Mouse (Mus musculus) hindbrain, embryonic 12.5 days (tissue): ENCODE data around the gene Rbx1. TPM values are rescaled to one million over a fixed set of nuclear protein-coding genes. Genes with fewer than 3 reads are reported as not detected.
A peak's percentile ranks its signal among the peaks of the same experiment; 100 is the strongest.
"Not testable (repeated sequence)": the region's sequence is repeated elsewhere in the genome, so short reads cannot be mapped to it uniquely, and the experiment has no call there.

Source experiments
- ATAC-seq: fragments of 200-750 bp; cut with Nextera tagmentation; 2 replicates; pipeline ENCODE4 v1.8.0; 2017; ENCODE audit warnings: moderate TSS enrichment; ENCODE audit not compliant: low FRiP score
- H3K27ac ChIP-seq: fragments of 300-500 bp; sonication (generic); 2 replicates; pipeline ENCODE4 v1.5.1; 2016; ENCODE audit warnings: mild to moderate bottlenecking
- H3K27me3 ChIP-seq: fragments of 300-500 bp; sonication (generic); 2 replicates; pipeline ENCODE4 v1.6.1; 2016; ENCODE audit warnings: mild to moderate bottlenecking
- H3K36me3 ChIP-seq: fragments of 300-500 bp; sonication (generic); 2 replicates; pipeline ENCODE4 v1.6.1; 2016; ENCODE audit warnings: mild to moderate bottlenecking
- H3K4me1 ChIP-seq: fragments of 300-500 bp; sonication (generic); 2 replicates; pipeline ENCODE4 v1.6.1; 2016
- H3K4me2 ChIP-seq: fragments of 300-500 bp; sonication (generic); replicated peaks from 2 replicates; pipeline ENCODE4 v1.6.1; 2016; ENCODE audit warnings: mild to moderate bottlenecking
- H3K4me3 ChIP-seq: fragments of 300-500 bp; sonication (generic); 2 replicates; pipeline ENCODE4 v1.5.1; 2016; ENCODE audit warnings: mild to moderate bottlenecking
- H3K9ac ChIP-seq: fragments of 300-500 bp; sonication (generic); 2 replicates; pipeline ENCODE4 v1.6.1; 2016; ENCODE audit warnings: mild to moderate bottlenecking, moderate library complexity
- H3K9me3 ChIP-seq: fragments of 300-500 bp; sonication (generic); replicated peaks from 2 replicates; pipeline ENCODE4 v1.6.1; 2016; ENCODE audit warnings: mild to moderate bottlenecking
- WGBS: fragments of 180-500 bp; shearing (Covaris S2); methylation state at CpG from one replicate; pipeline ENCODE4 v1.1.7; 2016; 5-methylcytosine and 5-hydroxymethylcytosine counted together
- polyA plus RNA-seq: library from polyadenylated mRNA; unstranded; fragments of >200 nt; fragmentation: Nextera tagmentation; extraction: Ambion mirVana; gene quantifications from 2 replicates; pipeline ENCODE4 v1.2.1, GENCODE M21; 2016

The Rbx1 gene
- 465 and 485 TPM in 2 replicates for polyA plus RNA-seq

DNA sequence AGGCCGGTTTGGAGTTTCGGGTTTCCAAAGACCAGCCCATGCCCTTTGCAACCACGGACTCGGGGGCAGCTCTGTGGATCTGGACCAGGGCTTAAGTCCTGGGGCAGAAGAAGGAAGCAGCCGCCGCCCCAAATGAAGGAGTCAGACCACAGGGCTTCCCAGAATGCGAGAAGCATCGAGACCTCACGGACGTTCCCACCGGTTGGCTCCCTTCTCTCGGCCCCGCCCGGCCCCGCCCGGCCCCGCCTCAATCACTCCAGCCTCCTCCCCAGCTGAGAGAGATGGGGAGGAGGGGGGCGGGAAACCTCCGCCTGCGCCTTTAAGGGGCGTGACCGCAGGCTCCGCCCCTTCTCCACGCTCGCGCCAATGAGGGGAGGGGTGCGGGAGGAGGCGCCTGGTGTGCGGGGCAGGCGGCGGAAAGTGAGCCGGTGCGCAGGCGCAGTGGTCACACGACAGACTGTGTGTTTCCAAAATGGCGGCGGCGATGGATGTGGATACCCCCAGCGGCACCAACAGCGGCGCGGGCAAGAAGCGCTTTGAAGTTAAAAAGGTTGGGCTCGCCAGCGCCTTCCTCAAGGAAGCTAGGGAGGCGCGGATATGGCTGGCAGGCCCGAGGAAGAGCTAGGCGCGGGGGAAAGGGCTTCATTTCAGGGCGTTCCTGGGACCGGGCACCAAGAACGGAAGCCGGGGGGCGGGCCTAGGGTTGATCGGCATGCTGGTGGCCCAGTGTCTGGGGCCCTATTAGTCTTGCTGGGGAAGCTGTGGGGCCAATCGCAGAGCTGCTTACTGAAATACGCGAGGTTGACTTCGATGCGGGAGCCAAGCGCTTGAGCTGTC is at the start of gene Rbx1:
Gene Rbx1, plus strand, starts transcription at position 396 of the 837 bp plus-strand sequence.
- WGBS, result under 1% methylated on average over 60 of the region's 62 CpGs
- peak; percentile 99 for ATAC-seq

DNA sequence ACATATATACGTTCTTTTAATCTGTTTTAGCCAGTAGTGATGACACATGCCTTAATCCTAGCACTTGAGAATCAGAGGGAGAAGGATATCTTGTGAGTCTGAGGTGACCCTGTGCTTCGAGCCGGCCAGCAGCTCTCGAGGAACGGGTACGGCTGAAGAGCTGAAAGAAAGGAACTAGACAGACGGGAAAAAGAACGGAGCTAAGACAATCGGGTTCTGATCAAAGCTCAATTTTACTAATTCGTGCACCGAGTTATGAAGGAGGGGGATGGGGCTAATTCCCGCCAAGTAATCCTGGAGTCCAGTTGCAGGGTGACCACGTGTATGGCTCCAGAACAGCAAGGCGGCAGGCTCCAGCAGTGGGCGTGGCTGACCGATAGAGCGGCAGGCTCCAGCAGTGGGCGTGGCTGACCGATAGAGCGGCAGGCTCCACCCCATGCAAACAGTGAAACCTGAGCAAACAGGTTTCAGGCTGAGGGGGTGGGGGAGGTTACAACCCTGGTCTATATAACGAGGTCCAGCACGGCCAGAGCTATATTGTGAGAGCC is 49.3 kb upstream of the Rbx1 start:
- not testable (repeated sequence) for H3K4me1 ChIP-seq, H3K27me3 ChIP-seq, H3K9me3 ChIP-seq, H3K9ac ChIP-seq, H3K36me3 ChIP-seq, H3K27ac ChIP-seq, ATAC-seq
- H3K4me2 ChIP-seq, result peak overlapping the region; percentile 40
- peak overlapping the region; percentile 14; the same call in 1 of the 2 replicates for H3K4me3 ChIP-seq
- 14% methylated on average over 22 of the region's 22 CpGs for WGBS

More for the DNA sequence above, at the start of gene Rbx1:
- Histone ChIP-seq H3K9ac (peak within 1 kb of the TSS; percentile 71), H3K9me3 (no peaks in the 10 kb centered on the region), H3K27me3 (no peaks in the 10 kb centered on the region), H3K4me2 (peak within 1 kb of the TSS; percentile 64), H3K4me1 (peaks cover 10% of the 10 kb centered on the region), H3K27ac (peak within 1 kb of the TSS; percentile 89), H3K36me3 (peaks cover 24% of the 10 kb centered on the region), H3K4me3 (peak within 1 kb of the TSS; percentile 52)

DNA sequence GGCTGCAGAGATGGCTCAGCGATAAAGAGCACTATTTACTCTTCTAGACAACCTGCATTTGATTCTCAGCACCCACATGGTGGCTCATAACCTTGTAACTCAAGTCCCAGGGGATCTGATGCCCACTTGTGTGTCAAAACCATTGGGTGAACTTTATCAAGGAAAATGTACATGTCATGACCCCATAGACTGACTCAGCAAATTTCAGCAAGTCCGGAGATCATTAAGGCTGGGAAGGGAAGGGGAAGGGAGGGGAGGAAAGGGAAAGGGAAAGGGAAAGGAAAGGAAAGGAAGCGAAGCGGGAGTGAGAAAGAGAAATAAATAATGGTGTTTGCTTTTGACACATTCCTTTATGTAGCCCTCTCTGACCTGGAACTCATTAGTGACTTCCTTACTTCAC is 48.0 kb upstream of the Rbx1 start:
- Histone ChIP-seq H3K27me3 (no peaks in the 10 kb centered on the region), H3K4me2 (no peak overlapping the region), H3K4me3 (no peak overlapping the region), H3K9me3 (no peaks in the 10 kb centered on the region), H3K4me1 (peaks cover 2% of the 10 kb centered on the region; the same call in 1 of the 2 replicates), H3K9ac (no peak overlapping the region), H3K27ac (no peak overlapping the region), H3K36me3 (no peaks in the 10 kb centered on the region)
- no peak for ATAC-seq
- 88% methylated on average over 4 of the region's 4 CpGs for whole genome bisulfite sequencing

DNA sequence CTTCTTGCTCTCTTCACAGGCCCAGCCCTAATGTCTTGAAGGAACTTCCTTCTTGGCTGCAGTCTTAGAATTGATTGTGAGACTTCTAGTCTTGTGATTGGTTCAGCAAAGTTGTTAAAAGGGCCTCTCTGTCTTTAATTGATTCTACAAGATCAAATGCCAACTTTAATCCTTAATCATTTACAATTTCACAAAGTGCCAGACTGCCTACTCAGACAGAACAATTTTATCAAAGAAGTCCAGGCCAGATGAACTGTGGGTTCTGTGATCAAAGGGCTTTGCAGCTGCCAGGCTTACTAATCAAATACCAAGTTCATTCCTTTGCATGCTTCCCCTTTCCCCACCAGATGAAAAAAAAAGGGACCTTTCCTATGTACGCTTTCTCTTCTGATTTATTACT is 44.6 kb upstream of the Rbx1 start:
- Histone ChIP-seq H3K4me3 (no peak overlapping the region), H3K4me1 (peaks cover 2% of the 10 kb centered on the region; the same call in 1 of the 2 replicates), H3K9me3 (no peaks in the 10 kb centered on the region), H3K36me3 (no peaks in the 10 kb centered on the region), H3K27me3 (no peaks in the 10 kb centered on the region), H3K27ac (no peak overlapping the region), H3K9ac (no peak overlapping the region), H3K4me2 (no peak overlapping the region)
- 81% methylated on average over 1 of the region's 1 CpGs for WGBS
- no peak for ATAC-seq

DNA sequence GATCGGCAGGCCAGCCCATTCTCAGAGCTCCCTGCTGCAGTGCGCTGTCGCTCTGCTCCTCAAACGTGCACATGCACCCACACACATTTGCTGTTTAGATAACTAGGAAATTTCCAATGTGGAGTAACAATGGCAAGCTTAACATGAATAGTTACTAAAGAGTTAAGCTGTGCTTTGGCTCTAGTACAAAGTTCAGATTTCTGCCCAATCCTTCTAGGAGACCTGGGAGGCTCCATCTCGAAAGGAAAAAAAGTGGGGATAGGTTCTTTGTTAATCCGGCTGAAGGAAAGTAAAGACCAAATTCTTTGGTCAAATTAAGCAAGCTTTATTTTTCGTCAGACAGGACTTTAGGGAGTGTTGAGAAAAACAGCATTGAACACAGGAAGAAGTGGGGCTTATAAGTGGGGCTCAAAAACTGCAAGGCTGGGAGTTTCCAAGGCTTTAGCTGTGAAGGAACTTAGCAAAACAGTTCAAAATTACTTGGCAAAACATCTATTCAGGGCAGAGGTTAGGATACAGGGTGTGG is 43.9 kb upstream of the Rbx1 start:
- no peak for ATAC-seq
- WGBS, result 88% methylated on average over 7 of the region's 7 CpGs
- Histone ChIP-seq H3K9ac (no peak overlapping the region), H3K27me3 (no peaks in the 10 kb centered on the region), H3K4me1 (no peaks in the 10 kb centered on the region), H3K9me3 (no peaks in the 10 kb centered on the region), H3K36me3 (peaks cover 2% of the 10 kb centered on the region), H3K4me2 (no peak overlapping the region), H3K27ac (no peak overlapping the region), H3K4me3 (no peak overlapping the region)

DNA sequence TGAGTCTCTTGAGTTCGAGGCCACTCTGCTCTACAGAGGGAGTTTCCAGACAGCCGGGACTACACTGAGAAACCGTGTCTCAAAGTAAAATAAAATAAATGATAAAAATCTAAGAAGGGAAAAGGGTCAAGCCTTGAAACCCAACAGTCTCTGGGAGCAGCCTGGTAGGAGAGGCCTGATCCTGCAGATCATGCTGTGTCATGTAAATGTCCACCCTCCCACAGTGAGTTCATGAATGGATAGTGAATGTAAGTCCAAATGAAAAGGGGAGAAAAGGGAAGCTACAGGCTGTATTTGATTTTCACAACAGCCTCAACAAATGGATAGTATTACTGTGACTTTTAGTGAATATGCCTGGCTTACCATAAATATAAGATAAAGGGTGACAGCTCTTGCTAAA is 40.8 kb upstream of the Rbx1 start:
- Histone ChIP-seq H3K27me3 (no peaks in the 10 kb centered on the region), H3K4me3 (no peak overlapping the region), H3K9ac (no peak overlapping the region), H3K9me3 (no peaks in the 10 kb centered on the region), H3K36me3 (peaks cover 10% of the 10 kb centered on the region), H3K4me1 (no peaks in the 10 kb centered on the region), H3K4me2 (no peak overlapping the region), H3K27ac (no peak overlapping the region)
- WGBS, result 78% methylated on average over 3 of the region's 3 CpGs
- ATAC-seq, result no peak

DNA sequence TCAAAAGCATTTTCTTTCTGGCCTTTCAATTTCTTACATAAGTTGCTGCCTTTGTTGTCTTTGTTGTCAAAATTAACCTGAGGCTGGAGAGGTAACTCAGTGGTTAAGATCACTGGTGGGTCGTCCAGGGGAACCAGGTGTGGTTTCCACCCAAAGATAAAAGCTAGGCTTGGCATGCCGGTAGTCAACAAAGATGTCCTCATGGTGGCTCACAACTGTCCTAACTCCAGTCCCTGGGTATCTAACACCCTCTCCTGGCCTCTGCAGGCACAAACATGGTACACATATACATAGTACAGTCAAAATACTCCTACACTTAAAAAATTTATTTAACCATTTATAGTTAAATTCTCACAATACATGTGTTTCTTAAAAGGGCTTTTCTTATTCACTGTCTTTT is 38.1 kb upstream of the Rbx1 start:
- WGBS, result 92% methylated on average over 2 of the region's 2 CpGs
- peaks cover 24% of the 10 kb centered on the region for H3K36me3 ChIP-seq
- no peaks in the 10 kb centered on the region for H3K27me3 ChIP-seq
- no peak overlapping the region for H3K4me3 ChIP-seq
- H3K9ac ChIP-seq, result no peak overlapping the region
- H3K4me2 ChIP-seq, result no peak overlapping the region
- no peak for ATAC-seq
- no peaks in the 10 kb centered on the region for H3K4me1 ChIP-seq
- no peak overlapping the region for H3K27ac ChIP-seq
- H3K9me3 ChIP-seq, result no peaks in the 10 kb centered on the region

DNA sequence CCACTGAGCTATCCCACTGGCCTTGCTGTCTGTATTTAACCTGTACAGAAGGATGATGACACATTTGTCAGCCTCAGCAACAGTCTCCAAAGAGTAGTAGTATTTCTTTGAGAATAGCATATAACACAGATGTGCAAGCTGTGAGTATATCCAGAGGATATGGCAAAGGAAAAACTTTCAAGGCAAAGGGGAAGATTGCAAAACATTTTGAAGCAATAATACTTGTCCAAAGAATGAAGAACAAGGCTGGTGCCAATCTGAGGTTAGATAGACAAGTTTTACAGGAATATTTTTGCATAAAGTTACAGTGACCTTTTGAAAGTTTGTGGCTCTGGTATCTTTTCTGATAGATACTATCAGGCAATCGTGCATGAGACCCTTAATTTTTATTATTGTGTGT is 34.9 kb upstream of the Rbx1 start:
- Histone ChIP-seq H3K27me3 (no peaks in the 10 kb centered on the region), H3K9ac (no peak overlapping the region), H3K36me3 (peaks cover 24% of the 10 kb centered on the region), H3K4me1 (no peaks in the 10 kb centered on the region), H3K4me2 (no peak overlapping the region), H3K9me3 (no peaks in the 10 kb centered on the region), H3K4me3 (no peak overlapping the region), H3K27ac (no peak overlapping the region)
- WGBS, result 89% methylated on average over 1 of the region's 1 CpGs
- ATAC-seq, result no peak

DNA sequence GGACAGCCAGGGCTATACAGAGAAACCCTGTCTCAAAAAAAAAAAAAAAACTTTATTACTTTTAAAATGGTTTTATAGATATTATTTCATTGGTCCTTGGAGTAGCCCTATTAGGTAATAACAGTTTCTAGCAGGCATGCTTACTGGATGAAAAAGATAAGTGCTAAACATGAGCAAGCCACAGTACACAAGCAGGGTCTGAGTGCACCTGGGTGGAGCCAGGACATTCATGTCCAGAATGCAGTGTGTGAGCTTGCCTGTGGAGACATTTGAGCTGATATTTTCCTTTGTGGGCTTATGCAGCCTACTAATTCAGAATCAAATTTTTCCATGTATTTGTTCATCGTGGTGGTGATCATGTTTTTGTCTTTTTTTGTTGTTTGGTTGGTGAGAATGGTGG is 27.8 kb upstream of the Rbx1 start:
- Histone ChIP-seq H3K4me1 (no peaks in the 10 kb centered on the region), H3K36me3 (peaks cover 16% of the 10 kb centered on the region; the same call in 1 of the 2 replicates), H3K27ac (no peak overlapping the region), H3K9ac (no peak overlapping the region), H3K27me3 (no peaks in the 10 kb centered on the region), H3K4me3 (no peak overlapping the region), H3K9me3 (no peaks in the 10 kb centered on the region), H3K4me2 (no peak overlapping the region)
- WGBS, result 97% methylated on average over 1 of the region's 1 CpGs
- ATAC-seq, result no peak

DNA sequence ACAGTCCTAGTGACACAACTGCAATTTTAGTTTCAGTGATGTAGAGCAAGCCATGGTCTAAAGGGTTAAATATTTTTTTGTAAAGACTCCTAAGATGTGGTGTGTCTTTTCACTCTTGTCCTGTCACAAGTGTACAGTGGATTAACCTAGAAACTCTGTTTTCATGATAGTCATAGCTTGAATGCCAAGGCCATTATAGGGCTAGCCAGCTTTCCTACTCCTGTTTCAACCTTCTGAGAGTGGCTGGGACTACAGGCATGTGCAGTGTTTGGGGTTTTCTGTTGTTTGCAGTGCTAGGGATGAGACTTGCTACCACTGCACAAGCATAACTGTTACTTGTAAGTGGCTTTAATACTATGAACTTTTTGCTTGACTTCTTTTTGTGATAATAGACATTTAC is 26.9 kb upstream of the Rbx1 start:
- no peak overlapping the region for H3K4me2 ChIP-seq
- H3K4me3 ChIP-seq, result no peak overlapping the region
- no peak overlapping the region for H3K27ac ChIP-seq

DNA sequence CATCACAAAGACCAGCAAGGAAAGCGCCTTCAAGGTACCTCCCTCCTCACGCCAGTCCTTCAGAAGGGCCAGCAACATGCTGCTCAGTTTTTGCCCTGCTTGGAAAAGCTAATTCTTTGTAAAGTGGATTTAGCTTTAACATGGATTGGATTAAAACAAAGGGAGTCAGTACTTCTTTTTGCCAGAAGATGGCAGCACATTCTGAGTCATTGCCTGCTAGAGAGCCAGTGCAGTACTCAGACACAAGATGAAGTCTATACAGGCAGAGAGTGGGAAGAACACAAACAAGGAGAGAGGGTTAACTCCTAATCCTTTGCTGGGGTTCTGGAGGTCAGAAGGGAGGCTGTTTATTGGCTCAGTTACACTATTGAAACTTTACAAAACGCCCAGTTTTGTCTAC is 17.6 kb upstream of the Rbx1 start:
- no peak overlapping the region for H3K4me2 ChIP-seq
- H3K9ac ChIP-seq, result no peak overlapping the region
- peaks cover 24% of the 10 kb centered on the region for H3K36me3 ChIP-seq
- H3K27ac ChIP-seq, result no peak overlapping the region
- 58% methylated on average over 3 of the region's 3 CpGs for WGBS
- ATAC-seq, result no peak
- H3K9me3 ChIP-seq, result no peaks in the 10 kb centered on the region
- H3K4me3 ChIP-seq, result no peak overlapping the region
- H3K27me3 ChIP-seq, result no peaks in the 10 kb centered on the region
- H3K4me1 ChIP-seq, result no peaks in the 10 kb centered on the region

More for the DNA sequence above, 26.9 kb upstream of the Rbx1 start:
- Histone ChIP-seq H3K4me1 (no peaks in the 10 kb centered on the region), H3K9ac (no peak overlapping the region), H3K36me3 (peaks cover 16% of the 10 kb centered on the region; the same call in 1 of the 2 replicates), H3K9me3 (no peaks in the 10 kb centered on the region), H3K27me3 (no peaks in the 10 kb centered on the region)
- ATAC-seq, result no peak

DNA sequence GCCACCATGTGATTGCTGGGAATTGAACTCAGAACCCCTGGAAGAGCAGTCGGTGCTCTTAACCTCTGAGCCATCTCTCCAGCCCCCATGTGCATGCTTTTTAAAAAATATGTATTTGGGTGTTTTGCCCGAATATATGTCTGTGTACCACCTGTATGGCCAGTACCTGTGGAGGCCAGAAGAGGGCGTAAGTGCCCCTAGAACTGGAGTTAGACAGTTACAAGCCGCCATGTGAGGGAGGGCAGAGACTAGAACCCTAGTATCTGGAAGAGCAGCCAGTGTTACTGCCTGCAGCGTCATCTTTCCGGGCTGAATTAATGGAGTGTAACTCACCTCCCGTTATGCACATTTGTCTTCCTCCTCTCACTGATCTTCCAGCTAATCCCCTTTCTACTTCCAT is 4.6 kb upstream of the Rbx1 start:
- H3K36me3 ChIP-seq, result peaks cover 12% of the 10 kb centered on the region
- no peak overlapping the region for H3K4me2 ChIP-seq
- ATAC-seq, result no peak
- H3K9me3 ChIP-seq, result no peaks in the 10 kb centered on the region
- WGBS, result 82% methylated on average over 7 of the region's 7 CpGs
- H3K4me1 ChIP-seq, result no peaks in the 10 kb centered on the region
- H3K4me3 ChIP-seq, result no peak overlapping the region
- no peak overlapping the region for H3K27ac ChIP-seq
- H3K27me3 ChIP-seq, result no peaks in the 10 kb centered on the region
- no peak overlapping the region for H3K9ac ChIP-seq
